Mouse (Mus musculus) spleen, postnatal 4 days (tissue): ENCODE data around the gene Actr3b.
"Not testable (repeated sequence)": the region's sequence is repeated elsewhere in the genome, so short reads cannot be mapped to it uniquely, and the experiment has no call there.

Source experiments
- DNase-seq, 2 experiments: peaks; one replicate each; pipeline ENCODE4 v3.0.0; 2022; ENCODE audit warnings: low spot score in 2 of 2

The Actr3b gene

GRCm38 (mm10) chr5:25759460-25760409 is at the start of gene Actr3b:
TSS of gene Actr3b (plus strand) at chr5:25759997.
- DNase-seq: peak; percentile 74 to 83

GRCm38 (mm10) chr5:25713001-25713706 is 46.6 kb upstream of the Actr3b start:
- not testable (repeated sequence) for DNase-seq

GRCm38 (mm10) chr5:25719390-25719789 is 40.4 kb upstream of the Actr3b start:
- no peak for DNase-seq

- no peak for DNase-seq
Observed at GRCm38 (mm10) chr5:25723016-25723415, 36.8 kb upstream of the Actr3b start.

GRCm38 (mm10) chr5:25724134-25724675 is 35.6 kb upstream of the Actr3b start:
- DNase-seq: no peak

GRCm38 (mm10) chr5:25734318-25734717 is 25.5 kb upstream of the Actr3b start:
- DNase-seq: peak; percentile 17 to 63

- DNase-seq: no peak
Observed at GRCm38 (mm10) chr5:25735861-25736260, 23.9 kb upstream of the Actr3b start.

- DNase-seq: no peak
Observed at GRCm38 (mm10) chr5:25738448-25738847, 21.3 kb upstream of the Actr3b start.

- not testable (repeated sequence) for DNase-seq
Observed at GRCm38 (mm10) chr5:25738902-25739301, 20.9 kb upstream of the Actr3b start.

- DNase-seq: no peak
Observed at GRCm38 (mm10) chr5:25747904-25748303, 11.9 kb upstream of the Actr3b start.

GRCm38 (mm10) chr5:25748613-25749012 is 11.2 kb upstream of the Actr3b start:
- no peak for DNase-seq

- DNase-seq: no peak
Observed at GRCm38 (mm10) chr5:25751552-25751951, 8.2 kb upstream of the Actr3b start.

GRCm38 (mm10) chr5:25752862-25753261 is 6.9 kb upstream of the Actr3b start:
- no peak for DNase-seq

- no peak for DNase-seq
Observed at GRCm38 (mm10) chr5:25753556-25754235, 6.1 kb upstream of the Actr3b start.

GRCm38 (mm10) chr5:25754236-25754766 is 5.5 kb upstream of the Actr3b start:
- DNase-seq: no peak

GRCm38 (mm10) chr5:25760410-25760832 is 624 bp downstream of the Actr3b start:
- peak in 1 of 2 experiments; percentile 64 for DNase-seq

GRCm38 (mm10) chr5:25760871-25761270 is 1.1 kb downstream of the Actr3b start:
- peak in 1 of 2 experiments; percentile 13 for DNase-seq

GRCm38 (mm10) chr5:25761850-25762249 is 2.1 kb downstream of the Actr3b start:
- DNase-seq: no peak

GRCm38 (mm10) chr5:25769006-25769405 is 9.2 kb downstream of the Actr3b start:
- peak in 1 of 2 experiments; percentile 40 for DNase-seq

- peak in 1 of 2 experiments; percentile 13 for DNase-seq
Observed at GRCm38 (mm10) chr5:25769406-25769805, 9.6 kb downstream of the Actr3b start.

GRCm38 (mm10) chr5:25772456-25772855 is 12.7 kb downstream of the Actr3b start:
- peak in 1 of 2 experiments; percentile 57 for DNase-seq
